Mouse (Mus musculus): ENCODE data around the gene Dnm3.

Dnm3 gene

DNA sequence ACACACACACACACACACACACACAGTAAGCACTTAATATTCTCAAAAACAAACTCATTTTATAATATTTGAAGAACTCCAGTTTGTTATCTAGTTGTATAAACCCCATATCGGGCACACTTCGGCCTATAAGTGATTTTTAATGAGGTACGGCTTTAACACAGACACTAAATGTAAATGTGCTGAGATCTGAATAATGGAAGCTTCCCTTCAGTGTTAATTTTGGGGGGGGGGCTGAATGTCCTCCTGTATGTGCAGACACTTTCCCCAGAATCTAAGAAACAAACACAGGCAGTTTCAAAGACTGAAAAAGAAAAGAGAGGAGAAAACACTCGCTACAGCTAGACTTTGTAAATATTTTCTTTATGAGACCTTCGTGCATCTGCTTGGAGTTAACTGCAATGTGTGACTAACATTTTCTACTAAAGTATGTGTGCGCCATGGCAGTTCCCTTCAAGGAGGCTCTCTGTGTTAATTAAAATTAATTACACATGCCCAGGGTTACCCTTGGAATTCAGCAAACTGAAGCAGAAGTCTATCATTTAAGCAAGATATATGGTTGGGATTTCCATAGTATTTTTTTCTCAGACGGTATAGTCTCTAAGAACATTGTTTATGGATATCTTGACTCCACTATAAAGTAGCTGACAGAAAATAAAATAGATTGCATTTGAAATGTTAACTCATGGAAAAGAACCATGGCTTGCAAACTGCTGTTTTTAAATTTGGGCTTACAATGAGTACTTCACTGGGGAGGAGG, 356.2 kb downstream of the Dnm3 start:
- no peak for DNase-seq (ENCODE audit: low spot score in 2 of 2)

DNA sequence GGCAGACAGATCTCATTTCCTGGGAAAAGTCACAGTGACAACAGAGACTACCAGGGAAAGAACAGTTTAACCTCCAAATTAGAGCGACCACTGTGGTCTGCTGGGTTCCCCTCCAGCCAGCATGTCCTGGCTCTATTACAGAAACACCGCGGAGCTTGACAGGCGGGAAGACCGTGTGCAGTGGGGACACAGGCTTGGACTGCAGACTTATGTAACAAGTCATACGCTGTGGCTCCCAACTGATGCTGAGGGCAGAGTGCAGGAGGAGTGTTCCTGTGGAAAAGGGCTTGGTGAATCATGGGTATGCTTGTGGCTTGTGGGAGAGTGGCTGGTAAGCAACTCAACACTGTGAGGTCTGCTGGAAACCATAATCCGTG, 368.4 kb downstream of the Dnm3 start:
- DNase-seq (ENCODE audit: low spot score in 2 of 2), result no peak

DNA sequence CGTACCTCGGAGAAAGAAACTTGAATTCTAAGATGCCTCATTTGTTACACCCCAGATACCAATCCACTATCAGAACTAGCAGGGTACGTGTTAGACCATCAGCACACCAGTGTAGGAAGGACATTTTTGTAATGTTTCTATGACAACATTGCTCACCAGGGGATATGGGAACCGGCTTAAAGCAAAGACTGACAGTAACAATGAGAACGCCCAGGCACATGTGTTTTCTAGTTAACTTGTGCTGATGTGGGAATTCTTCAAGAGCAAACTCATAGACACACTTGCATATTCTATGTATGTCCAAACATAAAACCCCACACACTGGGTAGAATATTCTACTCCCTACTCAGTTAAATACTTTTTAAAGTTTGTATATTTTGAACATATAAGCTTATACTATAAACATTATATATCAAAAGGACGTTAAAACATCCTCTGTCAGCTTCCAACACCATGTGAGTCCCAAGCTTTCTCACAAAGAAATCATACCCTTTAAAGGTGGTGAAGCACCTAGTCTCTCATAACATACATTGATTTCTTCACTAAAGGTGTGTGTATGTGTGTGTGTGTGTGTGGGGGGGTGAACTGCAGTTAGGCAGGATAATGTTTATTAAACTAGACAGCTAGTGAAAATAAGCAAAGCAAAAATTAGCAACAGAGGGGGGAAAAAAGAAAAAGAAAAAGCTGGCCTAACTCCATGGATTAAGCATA, 369.0 kb downstream of the Dnm3 start:
- DNase-seq (ENCODE audit: low spot score in 2 of 2), result no peak

DNA sequence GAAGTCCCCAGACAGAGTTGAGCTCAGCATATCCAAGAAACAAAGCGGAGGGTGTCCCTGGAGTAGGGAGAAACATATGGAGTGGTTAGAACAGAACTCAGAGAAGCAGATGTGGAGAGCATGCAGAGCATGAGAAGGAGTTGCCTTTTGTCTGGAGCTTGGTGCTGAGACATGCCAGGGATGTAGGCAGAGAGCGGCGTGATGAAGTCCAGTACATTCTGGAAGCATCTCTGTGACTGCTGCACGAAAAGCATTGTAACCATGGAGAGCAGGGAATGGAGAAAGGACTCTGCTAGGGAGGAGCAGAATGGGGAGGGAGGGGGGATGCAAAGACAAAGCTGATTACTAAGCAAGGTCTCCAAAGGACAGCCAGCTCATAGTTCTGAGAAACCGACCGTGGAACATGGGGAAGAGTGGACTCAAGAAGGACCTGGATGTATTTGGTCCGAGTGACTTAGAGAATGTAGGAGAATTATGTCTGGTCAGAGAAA, 369.6 kb downstream of the Dnm3 start:
- no peak for DNase-seq (ENCODE audit: low spot score in 2 of 2)

DNA sequence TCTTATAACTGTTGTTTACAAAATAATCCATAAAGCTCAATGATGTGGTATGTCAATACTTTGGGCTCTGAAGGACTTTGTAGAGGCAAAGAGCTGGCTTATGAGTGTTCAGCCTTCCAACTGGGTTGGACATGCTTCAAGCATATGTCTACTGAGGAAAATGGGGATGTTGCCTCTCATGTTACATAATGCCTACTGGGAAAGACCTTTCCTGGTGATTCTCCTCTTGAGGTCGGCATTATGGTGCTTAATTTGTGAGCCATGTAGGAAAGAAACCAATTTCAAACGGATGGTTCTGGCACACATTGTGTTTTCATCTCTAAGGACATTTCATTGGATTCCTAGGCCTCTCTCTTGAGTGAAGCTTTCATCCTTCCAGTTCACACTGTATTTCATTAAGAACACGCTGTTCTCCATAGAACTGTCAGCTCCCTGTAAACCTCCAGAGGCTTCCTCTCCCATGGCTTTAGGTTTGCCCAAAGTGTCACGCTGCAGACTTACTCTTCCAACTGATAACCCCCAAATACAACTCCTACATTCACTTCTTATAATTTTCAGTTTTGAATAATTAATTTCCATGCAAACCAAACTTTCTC, 370.7 kb downstream of the Dnm3 start:
- DNase-seq (ENCODE audit: low spot score in 2 of 2), result no peak

DNA sequence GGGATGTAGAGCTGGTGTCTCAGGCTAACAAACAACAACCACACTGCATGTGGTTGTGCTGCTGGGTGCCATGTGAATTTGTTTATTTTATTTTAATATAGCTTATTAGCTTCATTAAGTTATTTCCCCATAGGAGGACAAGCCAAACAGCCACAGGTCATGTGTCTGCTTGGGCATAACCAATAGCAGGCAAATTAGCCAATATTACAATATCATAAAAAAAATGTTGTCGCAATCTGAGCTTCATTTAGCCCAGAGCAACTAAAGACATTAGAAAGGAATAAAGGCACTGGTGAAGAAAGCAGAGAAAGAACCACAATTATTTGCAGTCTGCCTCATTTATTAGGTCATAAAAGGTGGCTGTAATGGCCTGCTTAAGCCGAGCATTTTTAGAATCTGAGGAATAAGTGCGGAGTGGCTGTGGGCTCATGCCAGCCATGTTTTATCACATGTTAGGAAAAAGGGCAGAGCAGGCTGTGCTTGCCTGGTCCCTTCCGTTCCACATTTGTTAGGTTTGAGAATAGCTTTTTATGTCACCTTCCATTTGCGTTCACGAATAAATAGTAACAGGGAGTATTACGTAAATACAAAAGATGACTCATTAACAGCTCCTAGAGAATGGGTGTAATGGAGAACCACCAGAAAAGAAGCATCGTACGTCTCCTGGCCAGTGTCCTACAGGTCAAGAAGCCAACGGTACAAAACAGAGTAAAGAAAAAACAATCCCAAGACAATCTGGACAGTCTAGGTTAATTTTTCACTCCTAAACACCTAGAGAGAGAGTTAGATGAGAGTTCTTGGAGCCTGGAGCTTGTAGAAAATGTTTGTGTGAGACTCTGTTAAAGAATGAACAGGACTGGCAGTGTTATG, 376.6 kb downstream of the Dnm3 start:
- no peak for DNase-seq (ENCODE audit: low spot score in 2 of 2)

GRCm38 (mm10) chr1:162100033-162100820, 377.6 kb downstream of the Dnm3 start:
- DNase-seq (ENCODE audit: low spot score in 2 of 2), result no peak

GRCm38 (mm10) chr1:162099203-162099602, 378.6 kb downstream of the Dnm3 start:
- DNase-seq (ENCODE audit: low spot score in 2 of 2), result no peak

- DNase-seq (ENCODE audit: low spot score in 2 of 2), result no peak
Measured at GRCm38 (mm10) chr1:162094523-162095272, 383.1 kb downstream of the Dnm3 start.

DNA sequence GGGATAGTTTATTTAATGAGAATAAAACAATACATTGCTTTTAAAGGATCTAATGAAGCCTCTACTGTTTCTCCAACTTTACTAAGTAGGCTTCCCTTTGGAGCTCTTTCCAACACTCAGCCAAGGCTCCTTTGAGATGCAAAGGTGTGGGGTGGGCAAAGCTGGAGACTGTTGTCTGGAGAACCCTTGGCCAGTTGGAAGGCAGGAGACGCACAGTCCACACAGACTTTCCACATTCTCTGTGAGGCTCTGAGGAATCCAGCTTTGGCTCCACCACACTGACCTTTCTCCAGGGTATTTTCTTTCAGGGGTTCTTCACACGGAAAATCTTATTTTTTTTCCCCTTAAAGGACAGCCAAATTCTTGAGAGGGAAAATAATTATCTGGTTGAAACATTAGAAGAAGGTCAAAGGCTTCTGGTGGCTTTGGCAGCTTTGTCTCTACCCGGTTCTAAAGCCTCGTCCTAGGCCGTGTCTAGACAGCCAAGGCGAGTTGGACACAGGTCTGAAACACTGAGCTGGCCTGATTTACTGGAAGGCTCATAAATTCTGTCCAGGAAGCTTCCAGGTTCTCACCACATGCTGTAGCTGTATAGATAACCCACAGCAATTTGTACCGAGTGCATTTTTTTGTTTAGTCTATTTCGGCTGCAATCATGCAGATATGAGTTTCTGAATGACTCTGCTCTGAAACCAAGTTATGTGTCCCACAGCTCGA, 383.9 kb downstream of the Dnm3 start:
- DNase-seq (ENCODE audit: low spot score in 2 of 2), result no peak

- no peak for DNase-seq (ENCODE audit: low spot score in 2 of 2)
Measured at GRCm38 (mm10) chr1:162092899-162093659, 384.8 kb downstream of the Dnm3 start.

GRCm38 (mm10) chr1:162092401-162092800, 385.4 kb downstream of the Dnm3 start:
- DNase-seq (ENCODE audit: low spot score in 2 of 2), result no peak

- DNase-seq (ENCODE audit: low spot score in 2 of 2), result no peak
Measured at GRCm38 (mm10) chr1:162083886-162084478, 393.9 kb downstream of the Dnm3 start.

- no peak for DNase-seq (ENCODE audit: low spot score in 2 of 2)
Measured at GRCm38 (mm10) chr1:162083354-162083753, 394.5 kb downstream of the Dnm3 start.

DNA sequence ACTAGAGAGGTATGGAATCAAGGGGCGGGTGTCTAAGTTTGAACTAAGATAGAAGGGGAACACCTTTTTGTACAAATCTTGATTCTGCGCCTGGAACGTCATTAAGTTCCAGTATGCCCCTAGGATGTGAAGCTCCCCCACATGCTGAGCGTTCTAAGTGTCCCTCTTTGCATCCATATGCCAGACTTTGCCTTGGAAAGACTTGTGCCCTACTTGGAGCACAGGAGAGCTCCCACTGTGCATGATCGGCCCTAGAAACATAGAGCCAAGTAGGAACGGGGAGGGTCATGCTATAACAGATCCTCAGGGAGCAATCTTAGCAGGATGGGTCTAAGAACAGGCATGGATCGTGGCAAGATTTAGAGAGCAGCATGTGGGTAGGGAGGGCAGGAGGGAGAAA, 395.1 kb downstream of the Dnm3 start:
- no peak for DNase-seq (ENCODE audit: low spot score in 2 of 2)

GRCm38 (mm10) chr1:162081693-162082372, 396.0 kb downstream of the Dnm3 start:
- no peak for DNase-seq (ENCODE audit: low spot score in 2 of 2)

- DNase-seq (ENCODE audit: low spot score in 2 of 2), result no peak
Measured at GRCm38 (mm10) chr1:162079989-162080388, 397.8 kb downstream of the Dnm3 start.

DNA sequence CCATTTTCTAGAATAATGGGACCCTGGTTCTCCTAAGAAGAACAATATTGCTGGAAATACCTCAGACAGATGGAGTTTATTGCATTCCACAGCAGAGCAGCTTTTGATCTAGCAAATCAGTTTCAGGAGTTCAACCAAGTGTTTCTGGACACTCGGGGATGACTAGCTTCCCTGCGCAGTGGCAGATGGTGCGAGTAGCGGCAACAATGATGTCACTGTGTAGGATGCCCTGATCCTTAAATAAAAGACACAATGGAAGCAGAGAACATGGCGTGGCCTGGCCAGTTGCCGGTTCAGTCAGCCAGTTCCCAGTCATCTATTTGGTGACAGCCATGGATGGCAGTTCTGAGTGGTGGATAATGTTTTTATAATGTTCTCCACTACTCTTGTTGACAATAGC, 400.4 kb downstream of the Dnm3 start:
- DNase-seq (ENCODE audit: low spot score in 2 of 2), result no peak
